Mouse (Mus musculus) heart, embryonic 10.5 days (tissue): ENCODE data around the gene Prss8. TPM values are rescaled to one million over a fixed set of nuclear protein-coding genes. Genes with fewer than 3 reads are reported as not detected.

ENCODE experiments used
- DNase-seq: peaks from one replicate; pipeline ENCODE4 v3.0.0-alpha.2; 2017; ENCODE audit warnings: low spot score
- H3K27ac ChIP-seq: fragments of 300-500 bp; sonication (generic); 2 replicates; pipeline ENCODE4 v1.5.1; 2016; ENCODE audit warnings: mild to moderate bottlenecking
- H3K27me3 ChIP-seq: fragments of 300-500 bp; sonication (generic); 2 replicates; pipeline ENCODE4 v1.6.1; 2016; ENCODE audit warnings: mild to moderate bottlenecking; ENCODE audit not compliant: poor library complexity, insufficient read depth, severe bottlenecking
- H3K36me3 ChIP-seq: fragments of 300-500 bp; sonication (generic); 2 replicates; pipeline ENCODE4 v1.6.1; 2016; ENCODE audit warnings: mild to moderate bottlenecking, moderate library complexity
- H3K4me1 ChIP-seq: fragments of 300-500 bp; sonication (generic); 2 replicates; pipeline ENCODE4 v1.6.1; 2016; ENCODE audit warnings: mild to moderate bottlenecking
- H3K4me3 ChIP-seq: fragments of 300-500 bp; sonication (generic); 2 replicates; pipeline ENCODE4 v1.5.1; 2016; ENCODE audit warnings: mild to moderate bottlenecking, moderate library complexity
- H3K9me3 ChIP-seq: fragments of 300-500 bp; sonication (generic); 2 replicates; pipeline ENCODE4 v1.6.1; 2016; ENCODE audit warnings: mild to moderate bottlenecking, moderate library complexity
- WGBS: fragments of 180-500 bp; shearing (Covaris S2); methylation state at CpG from one replicate; pipeline ENCODE4 v1.1.7; 2016; 5-methylcytosine and 5-hydroxymethylcytosine counted together
- polyA plus RNA-seq: library from polyadenylated mRNA; unstranded; fragments of >200 nt; fragmentation: Nextera tagmentation; extraction: Ambion mirVana; gene quantifications from 2 replicates; pipeline ENCODE4 v1.2.1, GENCODE M21; 2016

Gene Prss8
- polyA plus RNA-seq, 1 experiment from 2014 or later: 8.9 TPM

GRCm38 (mm10) chr7:127880431-127880830, 49.5 kb downstream of the Prss8 start:
- Histone ChIP-seq H3K27ac (no peak overlapping the region), H3K4me1 (peaks cover 28% of the 10 kb centered on the region), H3K9me3 (no peaks in the 10 kb centered on the region), H3K36me3 (peaks cover 72% of the 10 kb centered on the region), H3K4me3 (no peak overlapping the region), H3K27me3 (no peaks in the 10 kb centered on the region)
- DNase-seq: no peak
- WGBS: 85% methylated on average over 12 of the region's 12 CpGs

- H3K4me1 ChIP-seq: peaks cover 31% of the 10 kb centered on the region
- no peak overlapping the region for H3K4me3 ChIP-seq
- DNase-seq: no peak
- H3K9me3 ChIP-seq: no peaks in the 10 kb centered on the region
- no peak overlapping the region for H3K27ac ChIP-seq
- WGBS: 93% methylated on average over 9 of the region's 9 CpGs
- H3K36me3 ChIP-seq: peaks cover 62% of the 10 kb centered on the region
- H3K27me3 ChIP-seq: no peaks in the 10 kb centered on the region
Observed at GRCm38 (mm10) chr7:127879301-127879700, 50.6 kb downstream of the Prss8 start.

- under 1% methylated on average over 60 of the region's 60 CpGs for WGBS
- Histone ChIP-seq H3K4me3 (peak within 1 kb of the TSS; percentile 92), H3K36me3 (peaks cover 46% of the 10 kb centered on the region), H3K4me1 (peaks cover 18% of the 10 kb centered on the region), H3K27ac (peak within 1 kb of the TSS; percentile 98), H3K27me3 (no peaks in the 10 kb centered on the region), H3K9me3 (no peaks in the 10 kb centered on the region)
- peak; percentile 96 for DNase-seq
Observed at GRCm38 (mm10) chr7:127876467-127877348, 53.2 kb downstream of the Prss8 start, which contains the start of gene Zfp668. Gene Zfp668, minus strand, starts transcription at chr7:127876828.

GRCm38 (mm10) chr7:127876041-127876466, 53.9 kb downstream of the Prss8 start, which contains the start of gene Zfp646:
Gene Zfp646, plus strand, starts transcription at chr7:127876221.
- H3K36me3 ChIP-seq: peaks cover 42% of the 10 kb centered on the region
- 0% methylated on average over 41 of the region's 41 CpGs for WGBS

More at GRCm38 (mm10) chr7:127876041-127876466, 53.9 kb downstream of the Prss8 start, which contains the start of gene Zfp646:
- Histone ChIP-seq H3K9me3 (no peaks in the 10 kb centered on the region), H3K27me3 (no peaks in the 10 kb centered on the region), H3K27ac (peak within 1 kb of the TSS; percentile 98), H3K4me1 (peaks cover 18% of the 10 kb centered on the region), H3K4me3 (peak within 1 kb of the TSS; percentile 92)
- DNase-seq: peak; percentile 94

Other genes starting within 250 kb of the Prss8 start
- 32.3 and 59.4 TPM in 2 replicates for gene Bcl7c, start 221.2 kb downstream of the Prss8 start, polyA plus RNA-seq
- 3.4 and 6.5 TPM in 2 replicates for gene Ctf1, start 217.4 kb downstream of the Prss8 start, polyA plus RNA-seq
- 0.26 TPM in 1 of 2 replicates, not detected in the other for gene Ctf2, start 197.9 kb downstream of the Prss8 start, polyA plus RNA-seq
- gene Fbxl19, start 185.6 kb downstream of the Prss8 start, polyA plus RNA-seq: 3.4 and 4.8 TPM in 2 replicates
- gene Orai3, start 160.3 kb downstream of the Prss8 start, polyA plus RNA-seq: 12.9 and 19.8 TPM in 2 replicates
- 13.2 and 23.7 TPM in 2 replicates for gene Setd1a, start 153.4 kb downstream of the Prss8 start, polyA plus RNA-seq
- not detected in 2 replicates for gene Gm49388, start 144.5 kb downstream of the Prss8 start, polyA plus RNA-seq
- gene Hsd3b7, start 129.5 kb downstream of the Prss8 start, polyA plus RNA-seq: 14.9 and 17.1 TPM in 2 replicates
- 32.4 and 36.3 TPM in 2 replicates for gene Stx4a, start 105.8 kb downstream of the Prss8 start, polyA plus RNA-seq
- gene Stx1b, start 105.6 kb downstream of the Prss8 start, polyA plus RNA-seq: 1.1 and 3.2 TPM in 2 replicates
- 10.6 and 11.7 TPM in 2 replicates for gene Zfp646, start 53.9 kb downstream of the Prss8 start, polyA plus RNA-seq
- gene Zfp668, start 53.3 kb downstream of the Prss8 start, polyA plus RNA-seq: 15.7 and 21.7 TPM in 2 replicates
- gene Prss53, start 39.1 kb downstream of the Prss8 start, polyA plus RNA-seq: 1.2 and 1.9 TPM in 2 replicates
- gene Gm21974, start 34.6 kb downstream of the Prss8 start, polyA plus RNA-seq: not detected in 2 replicates
- gene Vkorc1, start 34.5 kb downstream of the Prss8 start, polyA plus RNA-seq: 81.7 and 89.4 TPM in 2 replicates
- gene Bckdk, start 26.0 kb downstream of the Prss8 start, polyA plus RNA-seq: 143 and 176 TPM in 2 replicates
- 31.0 and 39.7 TPM in 2 replicates for gene Kat8, start 17.6 kb downstream of the Prss8 start, polyA plus RNA-seq
- gene Prss36, start 16.6 kb upstream of the Prss8 start, polyA plus RNA-seq: 10.9 and 13.0 TPM in 2 replicates
- gene Fus, start 37.4 kb upstream of the Prss8 start, polyA plus RNA-seq: 280 and 362 TPM in 2 replicates
- 27.8 and 35.5 TPM in 2 replicates for gene Pycard, start 63.8 kb upstream of the Prss8 start, polyA plus RNA-seq
- gene Trim72, start 73.8 kb upstream of the Prss8 start, polyA plus RNA-seq: 0.40 and 1.2 TPM in 2 replicates
- 0.06 and 0.25 TPM in 2 replicates for gene Itgam, start 132.5 kb upstream of the Prss8 start, polyA plus RNA-seq
- gene Gm49368, start 132.6 kb upstream of the Prss8 start, polyA plus RNA-seq: 0.09 TPM in 1 of 2 replicates, not detected in the other
- gene Itgax, start 199.4 kb upstream of the Prss8 start, polyA plus RNA-seq: 0.05 and 0.10 TPM in 2 replicates
- not detected in 2 replicates for gene Itgad, start 224.3 kb upstream of the Prss8 start, polyA plus RNA-seq